Mouse (Mus musculus): ENCODE data around the gene Clptm1. TPM values are rescaled to one million over a fixed set of nuclear protein-coding genes. Genes with fewer than 3 reads are reported as not detected.

Clptm1 gene
- polyA plus RNA-seq (2016; fragmentation: Nextera tagmentation; extraction: Ambion mirVana) = 93.9 and 95.0 TPM in 2 replicates

DNA sequence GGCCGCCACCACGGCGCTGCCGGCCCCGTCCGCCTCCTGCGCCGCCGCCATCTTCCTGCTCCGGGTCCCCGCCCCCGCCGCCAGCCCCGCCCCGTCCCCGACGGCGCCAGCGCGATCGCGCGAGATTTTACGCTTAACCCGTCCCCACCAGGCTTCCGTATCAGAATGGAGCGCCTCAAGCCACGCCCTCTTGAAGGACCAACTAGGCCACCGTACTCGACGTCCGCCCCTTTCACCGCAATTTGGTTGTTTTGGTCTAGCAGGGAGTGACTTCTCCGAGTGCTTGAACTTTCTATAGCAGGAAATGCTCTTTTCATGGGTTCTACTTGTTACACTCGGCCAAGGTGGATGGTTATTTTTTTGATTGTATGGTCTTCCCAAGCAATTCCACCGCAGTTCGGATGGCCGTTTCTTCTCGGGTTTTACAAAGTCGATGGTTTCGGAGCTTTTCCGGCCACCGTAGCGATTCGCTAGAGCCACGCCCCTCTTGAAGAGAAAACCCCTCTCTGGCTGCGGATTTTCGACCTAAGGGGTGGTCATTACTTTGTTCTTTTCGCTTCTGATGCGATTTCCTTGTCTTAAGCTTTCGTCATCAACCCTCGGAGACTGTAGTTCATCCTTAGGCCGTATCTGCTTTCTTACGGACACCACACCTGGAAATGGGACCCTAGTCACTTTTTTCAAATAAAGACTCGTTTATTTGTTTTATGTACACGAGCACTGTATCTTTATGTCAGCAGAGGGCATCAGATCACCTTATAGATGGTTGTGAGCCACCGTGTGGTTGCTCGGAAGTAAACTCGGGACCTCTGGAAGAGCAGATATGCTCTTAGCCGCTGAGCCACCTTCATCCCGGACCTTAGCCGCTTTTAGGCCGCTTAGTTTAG lies at the start of gene Clptm1:
TSS of gene Clptm1 (minus strand) at position 79 of the 887 bp plus-strand sequence.
- peak within 1 kb of the TSS; percentile 90 for H3K27ac ChIP-seq
- peak within 1 kb of the TSS; percentile 88 for H3K4me2 ChIP-seq (replicated peaks)
- H3K27me3 ChIP-seq = no peaks in the 10 kb centered on the region
- peaks cover 12% of the 10 kb centered on the region for H3K36me3 ChIP-seq
- ATAC-seq (ENCODE audit: insufficient number of reproducible peaks, insufficient read depth, low FRiP score, low TSS enrichment) = peak; percentile 81
- H3K9ac ChIP-seq = peak within 1 kb of the TSS; percentile 98
- H3K9me3 ChIP-seq = no peaks in the 10 kb centered on the region
- under 1% methylated on average over 63 of the region's 63 CpGs for WGBS
- peaks cover 21% of the 10 kb centered on the region for H3K4me1 ChIP-seq
- H3K4me3 ChIP-seq = peak within 1 kb of the TSS; percentile 100

DNA sequence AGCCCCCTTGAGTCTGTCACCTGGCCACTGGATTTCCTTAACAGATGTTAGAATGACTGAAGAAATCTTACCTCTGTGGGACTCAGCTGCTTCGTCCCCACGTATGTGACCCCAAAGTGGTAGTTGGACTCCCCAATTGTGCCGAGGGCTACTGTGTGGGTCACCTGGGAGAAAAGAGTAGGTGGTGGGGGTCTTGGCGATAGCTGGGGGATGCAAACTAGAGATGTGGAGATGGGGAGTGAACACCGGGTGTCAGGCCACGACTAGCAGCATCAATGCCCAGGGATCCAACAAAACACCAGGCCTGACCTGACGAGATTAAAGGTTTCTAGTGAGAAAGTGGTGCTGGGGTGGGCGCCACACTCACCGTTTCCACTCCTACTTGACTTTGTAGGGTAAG lies 48.8 kb upstream of the Clptm1 start:
- Histone ChIP-seq H3K27ac (no peak overlapping the region), H3K4me1 (peaks cover 18% of the 10 kb centered on the region; the same call in 1 of the 2 replicates), H3K4me3 (no peak overlapping the region), H3K27me3 (no peaks in the 10 kb centered on the region), H3K9ac (no peak overlapping the region), H3K36me3 (peaks cover 49% of the 10 kb centered on the region), H3K9me3 (no peaks in the 10 kb centered on the region), H3K4me2 (replicated peaks) (0 out of 2 replicates have a peak overlapping the region, but pooled peaks have one; percentile 76)
- no peak for ATAC-seq (ENCODE audit: insufficient number of reproducible peaks, insufficient read depth, low FRiP score, low TSS enrichment)
- 90% methylated on average over 9 of the region's 9 CpGs for WGBS

DNA sequence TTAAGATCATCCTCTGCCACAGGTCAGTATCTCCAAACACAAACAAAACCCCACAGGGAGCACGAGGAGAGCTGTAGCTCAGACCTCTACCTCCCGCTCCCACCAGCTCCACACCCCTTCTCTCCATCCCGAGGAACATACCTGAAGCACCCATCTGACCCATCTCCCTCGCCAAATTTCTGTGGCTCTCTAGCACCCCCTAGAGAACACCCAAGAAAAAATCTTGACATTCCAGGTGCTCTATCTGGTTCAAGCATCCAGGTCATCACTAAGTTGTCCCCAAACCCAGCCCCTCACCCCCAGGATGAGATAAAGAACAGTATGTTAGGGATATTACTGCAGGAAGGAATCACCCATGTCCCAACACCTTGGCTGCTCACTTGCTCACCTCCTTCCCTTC lies 48.4 kb upstream of the Clptm1 start:
- 58% methylated on average over 4 of the region's 4 CpGs for WGBS
- Histone ChIP-seq H3K36me3 (peaks cover 50% of the 10 kb centered on the region), H3K27ac (no peak overlapping the region), H3K9ac (no peak overlapping the region), H3K4me2 (replicated peaks) (no peak overlapping the region), H3K27me3 (no peaks in the 10 kb centered on the region), H3K4me3 (no peak overlapping the region), H3K4me1 (peaks cover 18% of the 10 kb centered on the region; the same call in 1 of the 2 replicates), H3K9me3 (no peaks in the 10 kb centered on the region)
- ATAC-seq (ENCODE audit: insufficient number of reproducible peaks, insufficient read depth, low FRiP score, low TSS enrichment) = no peak

DNA sequence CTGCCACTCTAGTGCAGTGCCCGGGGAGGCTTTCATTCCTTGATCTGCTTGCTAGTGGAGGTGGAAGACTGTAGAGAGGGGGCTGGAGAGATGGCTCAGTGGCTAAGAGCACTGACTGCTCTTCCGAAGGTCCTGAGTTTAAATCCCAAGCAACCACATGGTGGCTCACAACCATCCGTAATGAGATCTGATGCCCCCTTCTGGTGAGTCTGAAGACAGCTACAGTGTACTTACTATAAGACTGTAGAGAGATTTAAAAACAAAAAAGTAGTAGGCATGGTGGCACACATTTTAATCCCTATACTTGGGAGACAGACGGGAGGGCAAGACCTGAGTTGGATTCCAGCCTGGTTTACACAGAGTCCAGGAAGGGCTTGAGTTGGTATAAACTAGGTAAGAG lies 47.6 kb upstream of the Clptm1 start:
- WGBS = 82% methylated on average over 4 of the region's 4 CpGs
- no peak overlapping the region for H3K4me3 ChIP-seq
- no peak for ATAC-seq (ENCODE audit: insufficient number of reproducible peaks, insufficient read depth, low FRiP score, low TSS enrichment)
- no peak overlapping the region for H3K4me2 ChIP-seq (replicated peaks)
- H3K9ac ChIP-seq = no peak overlapping the region
- H3K27me3 ChIP-seq = no peaks in the 10 kb centered on the region
- H3K9me3 ChIP-seq = no peaks in the 10 kb centered on the region
- peaks cover 18% of the 10 kb centered on the region; the same call in 1 of the 2 replicates for H3K4me1 ChIP-seq
- H3K36me3 ChIP-seq = peaks cover 52% of the 10 kb centered on the region
- H3K27ac ChIP-seq = no peak overlapping the region

DNA sequence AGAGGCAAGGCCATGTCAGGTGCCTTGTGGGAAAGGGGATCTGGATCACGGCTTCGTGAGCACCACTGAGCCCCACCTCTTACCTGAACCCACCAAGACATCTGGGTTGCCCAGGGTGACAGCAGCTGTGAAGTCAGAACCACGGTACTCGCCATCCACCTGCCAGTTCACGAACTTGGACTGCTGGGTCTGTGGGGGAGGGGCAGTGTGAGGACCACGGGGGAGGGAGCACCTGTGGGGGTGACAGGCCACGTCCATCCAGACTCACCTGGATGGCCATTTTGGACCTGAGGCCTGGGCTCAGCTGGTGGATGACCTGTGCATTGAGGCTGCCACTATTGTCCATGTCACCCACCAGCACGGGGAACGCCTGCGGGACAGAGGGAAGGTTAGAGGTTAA lies 45.8 kb upstream of the Clptm1 start:
- peaks cover 10% of the 10 kb centered on the region; the same call in 1 of the 2 replicates for H3K4me1 ChIP-seq
- H3K36me3 ChIP-seq = peaks cover 58% of the 10 kb centered on the region
- WGBS = 94% methylated on average over 10 of the region's 10 CpGs
- ATAC-seq (ENCODE audit: insufficient number of reproducible peaks, insufficient read depth, low FRiP score, low TSS enrichment) = no peak
- H3K4me2 ChIP-seq (replicated peaks) = no peak overlapping the region
- no peak overlapping the region for H3K4me3 ChIP-seq
- H3K27me3 ChIP-seq = no peaks in the 10 kb centered on the region
- H3K27ac ChIP-seq = no peak overlapping the region
- no peak overlapping the region for H3K9ac ChIP-seq
- H3K9me3 ChIP-seq = no peaks in the 10 kb centered on the region

DNA sequence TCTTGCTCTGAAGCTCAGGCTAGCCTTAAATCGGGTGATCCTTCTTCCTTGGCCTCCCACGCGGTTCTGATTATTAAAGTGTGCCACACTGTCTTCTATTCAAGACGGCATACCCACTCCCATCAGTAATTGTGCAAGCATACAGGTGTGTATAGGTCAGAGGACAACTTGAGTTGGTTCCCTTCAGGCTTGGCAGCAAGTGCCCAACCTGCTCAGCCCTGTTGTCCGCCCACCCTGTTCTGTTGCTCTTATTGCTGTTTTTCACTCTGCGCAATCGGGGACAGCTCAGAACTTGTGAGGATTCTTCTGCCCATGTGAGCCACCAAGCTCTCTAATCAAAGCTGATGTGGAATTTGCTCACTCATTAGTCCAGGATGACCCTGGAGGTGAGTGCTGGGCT lies 40.4 kb upstream of the Clptm1 start:
- WGBS = 95% methylated on average over 7 of the region's 7 CpGs
- Histone ChIP-seq H3K4me2 (replicated peaks) (no peak overlapping the region), H3K4me1 (no peaks in the 10 kb centered on the region; the same call in 1 of the 2 replicates), H3K9ac (no peak overlapping the region), H3K9me3 (no peaks in the 10 kb centered on the region), H3K27me3 (no peaks in the 10 kb centered on the region), H3K27ac (no peak overlapping the region), H3K36me3 (peaks cover 74% of the 10 kb centered on the region), H3K4me3 (no peak overlapping the region)
- ATAC-seq (ENCODE audit: insufficient number of reproducible peaks, insufficient read depth, low FRiP score, low TSS enrichment) = no peak

DNA sequence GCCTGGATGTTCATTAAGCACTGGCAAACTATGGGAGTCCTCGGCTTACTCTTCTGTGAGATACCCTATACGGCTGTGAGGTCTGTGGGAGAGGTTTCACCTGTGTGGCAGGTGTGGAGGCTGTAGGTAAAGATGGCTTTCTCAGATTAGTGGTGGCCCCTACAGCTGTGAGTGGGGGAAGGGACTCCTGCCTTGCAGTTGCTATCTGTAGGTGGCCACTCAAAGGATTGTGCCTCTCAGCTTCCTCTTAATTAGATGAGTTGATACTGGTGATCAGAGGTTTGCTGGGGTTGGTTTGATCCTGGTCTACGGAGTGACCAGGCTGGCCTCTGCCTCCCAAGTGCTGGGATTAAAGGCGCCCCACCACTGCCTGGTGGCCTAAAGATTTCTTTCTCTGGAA lies 39.6 kb upstream of the Clptm1 start:
- no peak overlapping the region for H3K4me3 ChIP-seq
- 88% methylated on average over 4 of the region's 4 CpGs for WGBS
- H3K27ac ChIP-seq = no peak overlapping the region
- H3K9me3 ChIP-seq = no peaks in the 10 kb centered on the region
- H3K4me2 ChIP-seq (replicated peaks) = no peak overlapping the region
- ATAC-seq (ENCODE audit: insufficient number of reproducible peaks, insufficient read depth, low FRiP score, low TSS enrichment) = no peak
- peaks cover 68% of the 10 kb centered on the region for H3K36me3 ChIP-seq
- no peaks in the 10 kb centered on the region for H3K27me3 ChIP-seq
- peaks cover 2% of the 10 kb centered on the region for H3K4me1 ChIP-seq
- H3K9ac ChIP-seq = no peak overlapping the region

DNA sequence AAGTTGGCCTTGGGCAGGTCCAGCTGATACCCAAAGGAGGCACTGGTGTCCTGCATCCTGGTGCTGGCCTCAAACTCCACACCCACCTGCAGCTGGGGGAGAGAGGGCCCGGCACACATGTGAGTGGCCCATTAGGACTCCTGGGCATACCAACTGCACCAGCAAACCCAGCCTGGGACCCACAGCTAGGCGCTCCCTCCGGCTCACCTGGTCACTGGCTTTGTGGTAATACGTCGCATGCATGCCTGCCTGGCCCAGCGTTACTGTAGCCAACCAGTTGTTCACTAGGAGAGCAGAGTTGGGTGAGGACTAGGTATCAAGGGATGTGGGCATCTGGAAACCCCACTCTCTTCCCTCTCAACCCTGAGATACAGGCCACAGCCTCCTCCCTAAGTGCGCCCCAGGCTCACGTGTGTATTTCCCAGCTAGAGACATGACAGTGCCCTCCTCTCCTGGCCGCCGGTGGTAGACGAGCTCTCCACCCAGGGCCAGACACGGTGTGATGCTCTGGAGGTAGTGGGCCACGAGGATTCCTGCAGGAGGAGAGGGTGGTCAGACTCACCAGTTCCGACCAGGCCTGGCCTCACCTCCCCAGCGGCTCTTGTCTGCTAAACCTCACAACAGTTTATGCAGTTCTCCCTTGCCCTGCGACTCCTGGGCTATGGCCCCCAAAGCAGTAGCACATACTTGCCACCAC lies 38.2 kb upstream of the Clptm1 start:
- no peak overlapping the region for H3K9ac ChIP-seq
- WGBS = 90% methylated on average over 16 of the region's 16 CpGs
- H3K9me3 ChIP-seq = no peaks in the 10 kb centered on the region
- H3K4me3 ChIP-seq = no peak overlapping the region
- no peak overlapping the region for H3K4me2 ChIP-seq (replicated peaks)
- H3K27ac ChIP-seq = no peak overlapping the region
- no peak for ATAC-seq (ENCODE audit: insufficient number of reproducible peaks, insufficient read depth, low FRiP score, low TSS enrichment)
- H3K27me3 ChIP-seq = no peaks in the 10 kb centered on the region
- H3K36me3 ChIP-seq = peaks cover 56% of the 10 kb centered on the region
- peaks cover 12% of the 10 kb centered on the region for H3K4me1 ChIP-seq

DNA sequence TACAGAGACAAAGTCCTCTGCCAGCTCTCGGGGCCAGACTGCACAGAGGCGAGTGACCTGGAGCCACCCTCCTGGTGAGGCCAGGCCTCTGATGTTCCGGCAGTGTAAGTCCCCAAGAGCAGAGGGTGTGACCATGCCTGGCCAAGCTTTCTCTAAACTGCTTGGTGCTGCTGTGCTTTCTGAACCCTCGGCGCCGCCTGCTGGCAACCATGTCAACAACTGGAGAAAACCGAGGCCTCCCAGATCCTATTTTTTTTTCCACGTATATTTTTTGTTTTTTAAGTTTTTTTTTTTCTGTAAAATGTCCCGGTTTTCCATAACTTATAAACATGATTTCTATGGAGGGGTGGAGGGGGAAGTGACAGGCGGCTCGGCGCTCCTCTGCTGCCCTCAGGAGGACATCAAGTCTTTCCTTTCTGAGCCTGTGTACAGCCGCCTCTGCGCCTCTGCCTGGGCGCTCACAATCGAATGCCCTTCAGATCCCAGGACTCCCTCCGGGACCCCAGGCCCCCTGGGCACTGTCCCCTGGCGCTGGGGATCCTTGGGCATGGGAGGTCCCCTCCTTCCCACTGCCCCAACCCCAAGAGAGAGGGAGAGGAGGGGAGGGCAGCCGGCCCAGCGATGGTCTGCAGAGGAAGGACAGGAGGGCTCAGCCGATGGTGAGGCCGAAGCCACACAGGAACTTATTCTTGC lies 36.4 kb upstream of the Clptm1 start:
- Histone ChIP-seq H3K27me3 (no peaks in the 10 kb centered on the region), H3K27ac (0 out of 2 replicates have a peak overlapping the region, but pooled peaks have one; percentile 57), H3K4me2 (replicated peaks) (no peak overlapping the region), H3K9me3 (peaks cover 6% of the 10 kb centered on the region; the same call in 1 of the 2 replicates), H3K4me3 (no peak overlapping the region), H3K9ac (no peak overlapping the region), H3K36me3 (peaks cover 52% of the 10 kb centered on the region), H3K4me1 (peaks cover 17% of the 10 kb centered on the region)
- peak; percentile 73; the same call in 1 of the 2 replicates for ATAC-seq (ENCODE audit: insufficient number of reproducible peaks, insufficient read depth, low FRiP score, low TSS enrichment)
- 33% methylated on average over 22 of the region's 22 CpGs for WGBS

DNA sequence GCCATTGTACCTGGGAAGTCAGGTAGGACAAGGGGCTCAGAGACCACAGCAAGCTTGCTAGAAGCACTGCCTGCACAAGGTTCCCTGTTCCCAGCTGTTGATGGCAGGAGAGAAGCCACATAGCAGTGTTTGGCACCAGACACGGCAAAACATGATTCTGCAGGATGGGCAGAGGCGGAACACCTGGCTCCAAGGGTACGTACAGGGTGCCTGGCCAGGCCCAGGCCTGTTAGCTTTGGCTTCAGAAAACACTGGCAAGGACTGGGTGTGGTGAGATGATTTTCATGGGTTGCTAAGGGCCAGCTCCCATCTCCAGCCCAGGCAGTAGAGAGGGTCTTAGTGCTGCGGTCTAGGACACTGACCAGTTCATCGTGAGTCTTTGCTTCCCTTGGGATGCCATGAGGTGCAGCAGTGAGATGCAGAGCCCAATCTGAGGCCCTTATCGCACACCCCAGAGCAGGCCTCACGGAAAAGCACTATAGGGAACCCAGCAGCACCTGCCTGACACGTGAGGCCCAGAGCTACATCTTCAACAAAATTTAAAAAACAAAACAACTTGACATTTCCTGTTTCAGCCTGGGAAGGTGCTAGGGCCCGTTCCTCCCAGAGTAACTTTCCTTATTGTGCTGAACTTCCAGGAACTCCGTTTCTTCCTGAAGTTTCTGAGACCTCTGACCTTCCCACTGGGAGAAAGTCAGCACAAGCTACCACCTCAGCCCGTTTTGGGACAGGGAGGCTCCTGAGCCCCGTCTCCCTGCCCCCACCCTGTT lies 35.7 kb upstream of the Clptm1 start:
- H3K4me2 ChIP-seq (replicated peaks) = no peak overlapping the region
- no peak overlapping the region for H3K27ac ChIP-seq
- 60% methylated on average over 12 of the region's 12 CpGs for WGBS
- H3K36me3 ChIP-seq = peaks cover 54% of the 10 kb centered on the region
- ATAC-seq (ENCODE audit: insufficient number of reproducible peaks, insufficient read depth, low FRiP score, low TSS enrichment) = no peak
- no peak overlapping the region for H3K4me3 ChIP-seq
- H3K9me3 ChIP-seq = peaks cover 6% of the 10 kb centered on the region; the same call in 1 of the 2 replicates
- no peak overlapping the region for H3K9ac ChIP-seq
- peaks cover 17% of the 10 kb centered on the region for H3K4me1 ChIP-seq
- no peaks in the 10 kb centered on the region for H3K27me3 ChIP-seq

DNA sequence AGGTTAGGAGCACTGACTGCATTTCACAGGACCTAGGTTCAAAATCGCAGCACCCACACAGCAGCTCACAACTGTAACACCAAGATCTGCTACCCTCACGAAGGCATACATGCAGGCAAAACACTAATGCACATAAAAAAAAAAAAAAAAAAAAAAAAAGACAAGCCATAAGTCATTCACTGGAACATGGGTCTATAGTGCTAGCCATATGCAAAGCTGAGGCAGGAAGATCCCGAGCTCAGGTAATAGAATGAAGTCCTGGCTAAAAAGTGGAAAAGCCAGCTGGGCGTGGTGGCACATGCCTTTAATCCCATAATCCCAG lies 35.0 kb upstream of the Clptm1 start:
- WGBS = 75% methylated on average over 4 of the region's 4 CpGs
- 0 out of 2 replicates have a peak overlapping the region, but pooled peaks have one; percentile 30 for H3K27ac ChIP-seq
- peaks cover 6% of the 10 kb centered on the region; the same call in 1 of the 2 replicates for H3K9me3 ChIP-seq
- no peak overlapping the region for H3K4me2 ChIP-seq (replicated peaks)
- H3K9ac ChIP-seq = peak overlapping the region; percentile 25; the same call in 1 of the 2 replicates
- no peaks in the 10 kb centered on the region for H3K27me3 ChIP-seq
- no peak overlapping the region for H3K4me3 ChIP-seq
- ATAC-seq (ENCODE audit: insufficient number of reproducible peaks, insufficient read depth, low FRiP score, low TSS enrichment) = no peak
- peaks cover 47% of the 10 kb centered on the region for H3K36me3 ChIP-seq
- peaks cover 17% of the 10 kb centered on the region for H3K4me1 ChIP-seq

All from embryonic facial prominence, embryonic 12.5 days (tissue).